Mouse (Mus musculus): ENCODE results near the gene Gm44965. TPM values are rescaled to one million over a fixed set of nuclear protein-coding genes. Genes with fewer than 3 reads are reported as not detected.

The Gm44965 gene
- polyA plus RNA-seq, 1 experiment from 2014 or later: 2.3 TPM

GRCm38 (mm10) chr6:48637811-48638500 is 44.2 kb downstream of the Gm44965 start:
- H3K27ac ChIP-seq: no peak overlapping the region
- 72% methylated on average over 6 of the region's 6 CpGs for WGBS
- H3K4me1 ChIP-seq: peaks cover 15% of the 10 kb centered on the region
- H3K36me3 ChIP-seq (replicated peaks): no peaks in the 10 kb centered on the region
- no peak for DNase-seq (ENCODE audit: extremely low spot score, low spot score)
- H3K27me3 ChIP-seq (ENCODE audit: poor library complexity, severe bottlenecking): no peaks in the 10 kb centered on the region
- H3K4me3 ChIP-seq: no peak overlapping the region
- H3K9me3 ChIP-seq: no peaks in the 10 kb centered on the region

- H3K4me1 ChIP-seq: peaks cover 15% of the 10 kb centered on the region
- H3K27me3 ChIP-seq (ENCODE audit: poor library complexity, severe bottlenecking): no peaks in the 10 kb centered on the region
- H3K27ac ChIP-seq: no peak overlapping the region
- WGBS: 80% methylated on average over 2 of the region's 2 CpGs
- no peaks in the 10 kb centered on the region for H3K36me3 ChIP-seq (replicated peaks)
- DNase-seq (ENCODE audit: extremely low spot score, low spot score): no peak
- no peak overlapping the region for H3K4me3 ChIP-seq
- no peaks in the 10 kb centered on the region for H3K9me3 ChIP-seq
These were observed 44.8 kb downstream of the Gm44965 start for GRCm38 (mm10) chr6:48638553-48638952.

GRCm38 (mm10) chr6:48641391-48641790 is 47.6 kb downstream of the Gm44965 start:
- no peak overlapping the region for H3K4me3 ChIP-seq
- H3K27me3 ChIP-seq (ENCODE audit: poor library complexity, severe bottlenecking): no peaks in the 10 kb centered on the region
- no peak overlapping the region for H3K27ac ChIP-seq
- WGBS: 80% methylated on average over 6 of the region's 6 CpGs
- no peaks in the 10 kb centered on the region for H3K9me3 ChIP-seq
- DNase-seq (ENCODE audit: extremely low spot score, low spot score): no peak
- H3K4me1 ChIP-seq: peaks cover 11% of the 10 kb centered on the region
- H3K36me3 ChIP-seq (replicated peaks): no peaks in the 10 kb centered on the region

- 23% methylated on average over 4 of the region's 4 CpGs for WGBS
- no peak for DNase-seq (ENCODE audit: extremely low spot score, low spot score)
- H3K36me3 ChIP-seq (replicated peaks): no peaks in the 10 kb centered on the region
- no peak overlapping the region for H3K4me3 ChIP-seq
- H3K27me3 ChIP-seq (ENCODE audit: poor library complexity, severe bottlenecking): no peaks in the 10 kb centered on the region
- H3K9me3 ChIP-seq: no peaks in the 10 kb centered on the region
- H3K4me1 ChIP-seq: no peaks in the 10 kb centered on the region
- no peak overlapping the region for H3K27ac ChIP-seq
These were observed 49.1 kb downstream of the Gm44965 start for GRCm38 (mm10) chr6:48642764-48643292.

GRCm38 (mm10) chr6:48645660-48646308 is 52.0 kb downstream of the Gm44965 start:
- no peaks in the 10 kb centered on the region for H3K4me1 ChIP-seq
- H3K27ac ChIP-seq: no peak overlapping the region
- 20% methylated on average over 12 of the region's 12 CpGs for WGBS
- H3K36me3 ChIP-seq (replicated peaks): no peaks in the 10 kb centered on the region
- no peak overlapping the region for H3K4me3 ChIP-seq
- peak; percentile 61 for DNase-seq (ENCODE audit: extremely low spot score, low spot score)
- H3K27me3 ChIP-seq (ENCODE audit: poor library complexity, severe bottlenecking): no peaks in the 10 kb centered on the region
- no peaks in the 10 kb centered on the region for H3K9me3 ChIP-seq

- 83% methylated on average over 4 of the region's 4 CpGs for WGBS
- no peak overlapping the region for H3K27ac ChIP-seq
- H3K4me1 ChIP-seq: no peaks in the 10 kb centered on the region
- H3K36me3 ChIP-seq (replicated peaks): no peaks in the 10 kb centered on the region
- H3K4me3 ChIP-seq: no peak overlapping the region
- no peaks in the 10 kb centered on the region for H3K9me3 ChIP-seq
- no peak for DNase-seq (ENCODE audit: extremely low spot score, low spot score)
- no peaks in the 10 kb centered on the region for H3K27me3 ChIP-seq (ENCODE audit: poor library complexity, severe bottlenecking)
These were observed 52.6 kb downstream of the Gm44965 start for GRCm38 (mm10) chr6:48646309-48646690.

- WGBS: 55% methylated on average over 3 of the region's 3 CpGs
- Histone ChIP-seq H3K27ac (no peak within 1 kb of the TSS), H3K9me3 (no peaks in the 10 kb centered on the region), H3K36me3 (replicated peaks) (no peaks in the 10 kb centered on the region), H3K27me3 (ENCODE audit: poor library complexity, severe bottlenecking) (no peaks in the 10 kb centered on the region), H3K4me3 (no peak within 1 kb of the TSS), H3K4me1 (no peaks in the 10 kb centered on the region)
- DNase-seq (ENCODE audit: extremely low spot score, low spot score): no peak
These were observed 53.3 kb downstream of the Gm44965 start, which contains the start of gene Gimap8 for GRCm38 (mm10) chr6:48646995-48647394. TSS of gene Gimap8 (plus strand) at chr6:48647234.

GRCm38 (mm10) chr6:48647611-48648010 is 53.9 kb downstream of the Gm44965 start:
- 83% methylated on average over 2 of the region's 2 CpGs for WGBS
- no peaks in the 10 kb centered on the region for H3K9me3 ChIP-seq
- no peak overlapping the region for H3K27ac ChIP-seq

GRCm38 (mm10) chr6:48648779-48649178 is 55.0 kb downstream of the Gm44965 start:
- H3K4me1 ChIP-seq: no peaks in the 10 kb centered on the region

More at GRCm38 (mm10) chr6:48647611-48648010, 53.9 kb downstream of the Gm44965 start:
- H3K27me3 ChIP-seq (ENCODE audit: poor library complexity, severe bottlenecking): no peaks in the 10 kb centered on the region
- H3K36me3 ChIP-seq (replicated peaks): no peaks in the 10 kb centered on the region
- no peaks in the 10 kb centered on the region for H3K4me1 ChIP-seq
- no peak for DNase-seq (ENCODE audit: extremely low spot score, low spot score)
- no peak overlapping the region for H3K4me3 ChIP-seq

GRCm38 (mm10) chr6:48650041-48650440 is 56.3 kb downstream of the Gm44965 start:
- WGBS: 91% methylated on average over 9 of the region's 9 CpGs
- no peak overlapping the region for H3K27ac ChIP-seq
- H3K27me3 ChIP-seq (ENCODE audit: poor library complexity, severe bottlenecking): no peaks in the 10 kb centered on the region
- no peak overlapping the region for H3K4me3 ChIP-seq
- H3K36me3 ChIP-seq (replicated peaks): no peaks in the 10 kb centered on the region
- no peaks in the 10 kb centered on the region for H3K4me1 ChIP-seq
- DNase-seq (ENCODE audit: extremely low spot score, low spot score): no peak
- H3K9me3 ChIP-seq: no peaks in the 10 kb centered on the region

More at GRCm38 (mm10) chr6:48648779-48649178, 55.0 kb downstream of the Gm44965 start:
- Histone ChIP-seq H3K9me3 (no peaks in the 10 kb centered on the region), H3K4me3 (no peak overlapping the region), H3K27ac (no peak overlapping the region), H3K27me3 (ENCODE audit: poor library complexity, severe bottlenecking) (no peaks in the 10 kb centered on the region), H3K36me3 (replicated peaks) (no peaks in the 10 kb centered on the region)
- no peak for DNase-seq (ENCODE audit: extremely low spot score, low spot score)
- WGBS: 87% methylated on average over 4 of the region's 4 CpGs

- Histone ChIP-seq H3K9me3 (no peaks in the 10 kb centered on the region), H3K27me3 (ENCODE audit: poor library complexity, severe bottlenecking) (no peaks in the 10 kb centered on the region), H3K4me1 (no peaks in the 10 kb centered on the region), H3K4me3 (no peak overlapping the region), H3K27ac (no peak overlapping the region), H3K36me3 (replicated peaks) (no peaks in the 10 kb centered on the region)
- no peak for DNase-seq (ENCODE audit: extremely low spot score, low spot score)
- 83% methylated on average over 5 of the region's 5 CpGs for WGBS
These were observed 65.0 kb downstream of the Gm44965 start for GRCm38 (mm10) chr6:48658721-48659120.

GRCm38 (mm10) chr6:48664750-48665149 is 71.0 kb downstream of the Gm44965 start:
- no peaks in the 10 kb centered on the region for H3K27me3 ChIP-seq (ENCODE audit: poor library complexity, severe bottlenecking)
- no peak overlapping the region for H3K27ac ChIP-seq
- H3K4me3 ChIP-seq: no peak overlapping the region
- no peaks in the 10 kb centered on the region for H3K4me1 ChIP-seq
- no peaks in the 10 kb centered on the region for H3K9me3 ChIP-seq
- no peaks in the 10 kb centered on the region for H3K36me3 ChIP-seq (replicated peaks)
- 88% methylated on average over 4 of the region's 4 CpGs for WGBS
- no peak for DNase-seq (ENCODE audit: extremely low spot score, low spot score)

GRCm38 (mm10) chr6:48665471-48665870 is 71.7 kb downstream of the Gm44965 start:
- no peaks in the 10 kb centered on the region for H3K9me3 ChIP-seq
- no peaks in the 10 kb centered on the region for H3K27me3 ChIP-seq (ENCODE audit: poor library complexity, severe bottlenecking)
- H3K4me3 ChIP-seq: no peak overlapping the region
- WGBS: 91% methylated on average over 9 of the region's 9 CpGs
- no peaks in the 10 kb centered on the region for H3K36me3 ChIP-seq (replicated peaks)
- H3K27ac ChIP-seq: no peak overlapping the region
- H3K4me1 ChIP-seq: no peaks in the 10 kb centered on the region
- DNase-seq (ENCODE audit: extremely low spot score, low spot score): no peak

All from forebrain, embryonic 10.5 days (tissue).